Mouse (Mus musculus) monocyte, adult 2 months (primary cell): ENCODE results near the gene Neurog3.

ENCODE experiments used
- DNase-seq, 2 experiments: peaks; one replicate each; pipeline ENCODE4 v3.0.0; 2022; ENCODE audit warnings: low spot score in 2 of 2, low read depth in 1 of 2

Neurog3 gene

GRCm38 (mm10) chr10:62132691-62133281 lies at the start of gene Neurog3:
Gene Neurog3, plus strand, starts transcription at chr10:62133090.
- peak; percentile 23 to 26 for DNase-seq

GRCm38 (mm10) chr10:62086044-62086443 lies 46.8 kb upstream of the Neurog3 start:
- no peak for DNase-seq

- no peak for DNase-seq
These were observed 46.1 kb upstream of the Neurog3 start for GRCm38 (mm10) chr10:62086826-62087225.

- DNase-seq: no peak
These were observed 44.5 kb upstream of the Neurog3 start for GRCm38 (mm10) chr10:62088411-62088810.

- no peak for DNase-seq
These were observed 43.8 kb upstream of the Neurog3 start for GRCm38 (mm10) chr10:62089071-62089470.

GRCm38 (mm10) chr10:62089486-62089885 lies 43.4 kb upstream of the Neurog3 start:
- DNase-seq: no peak

- DNase-seq: no peak
These were observed 39.0 kb upstream of the Neurog3 start for GRCm38 (mm10) chr10:62093903-62094302.

- no peak for DNase-seq
These were observed 38.5 kb upstream of the Neurog3 start for GRCm38 (mm10) chr10:62094401-62094800.

- DNase-seq: no peak
These were observed 33.0 kb upstream of the Neurog3 start for GRCm38 (mm10) chr10:62099749-62100403.

- DNase-seq: peak; percentile 10 to 19
These were observed 31.1 kb upstream of the Neurog3 start for GRCm38 (mm10) chr10:62101504-62102439.

- DNase-seq: no peak
These were observed 27.9 kb upstream of the Neurog3 start for GRCm38 (mm10) chr10:62104835-62105576.

- no peak for DNase-seq
These were observed 25.8 kb upstream of the Neurog3 start for GRCm38 (mm10) chr10:62107048-62107447.

- DNase-seq: peak; percentile 24 to 29
These were observed 22.2 kb upstream of the Neurog3 start for GRCm38 (mm10) chr10:62110504-62111206.

GRCm38 (mm10) chr10:62111207-62111576 lies 21.7 kb upstream of the Neurog3 start:
- no peak for DNase-seq

- DNase-seq: no peak
These were observed 18.8 kb upstream of the Neurog3 start for GRCm38 (mm10) chr10:62113865-62114647.

- no peak for DNase-seq
These were observed 5.8 kb upstream of the Neurog3 start for GRCm38 (mm10) chr10:62127137-62127536.

GRCm38 (mm10) chr10:62127711-62128231 lies 5.1 kb upstream of the Neurog3 start:
- DNase-seq: no peak

- DNase-seq: no peak
These were observed 4.5 kb upstream of the Neurog3 start for GRCm38 (mm10) chr10:62128316-62128951.
